Mouse (Mus musculus) spleen, adult 12 weeks (tissue): ENCODE results near the gene Brsk1.
A peak's percentile ranks its signal among the peaks of the same experiment; 100 is the strongest.

Experiments used
- DNase-seq: peaks from one replicate; pipeline ENCODE4 v3.0.0; 2022; ENCODE audit warnings: low spot score

The Brsk1 gene

GRCm38 (mm10) chr7:4690387-4690786, at the start of gene Brsk1:
TSS of gene Brsk1 (plus strand) at chr7:4690604.
- no peak for DNase-seq

DNA sequence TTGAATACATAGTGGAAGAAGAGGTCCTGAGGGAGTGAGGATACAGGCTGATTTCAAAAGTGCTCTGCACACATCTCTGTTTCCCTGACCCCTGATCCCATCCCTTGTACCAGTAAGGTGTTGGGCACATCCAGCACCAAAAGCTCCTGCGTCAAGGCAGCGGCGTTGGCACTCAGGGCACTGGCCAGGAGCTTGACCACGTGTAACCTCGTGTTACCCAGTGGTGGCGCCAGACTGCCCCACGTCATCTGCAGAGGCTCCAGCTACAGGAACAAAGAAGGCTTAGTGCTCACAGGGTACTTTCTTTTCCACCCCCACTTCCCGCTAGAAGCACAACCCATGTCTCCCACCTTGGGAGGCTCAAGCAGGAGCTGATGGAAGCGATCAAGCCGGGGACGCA, 49.2 kb upstream of the Brsk1 start:
- no peak for DNase-seq

DNA sequence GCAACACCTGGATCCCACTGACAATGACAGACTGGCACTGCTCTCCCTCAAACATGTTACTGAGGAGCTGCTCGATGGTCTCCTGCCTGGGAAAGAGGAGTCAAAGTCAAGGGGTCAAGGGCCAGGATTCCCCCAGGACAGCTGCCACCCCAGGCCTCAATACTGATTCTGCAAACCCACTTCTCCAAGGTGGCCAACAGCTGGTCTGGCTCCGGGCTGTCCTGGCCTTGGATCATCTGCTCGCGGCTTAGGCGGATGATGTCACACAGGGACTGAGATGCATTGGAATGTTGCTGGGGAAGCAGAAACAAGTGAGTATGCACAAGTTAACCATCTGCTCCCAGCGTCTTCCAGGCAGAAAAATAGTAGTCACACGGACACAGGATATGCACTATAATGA, 48.4 kb upstream of the Brsk1 start:
- no peak for DNase-seq

GRCm38 (mm10) chr7:4643225-4643624, 47.2 kb upstream of the Brsk1 start:
- no peak for DNase-seq

- no peak for DNase-seq
Observed at GRCm38 (mm10) chr7:4646806-4647205, 43.6 kb upstream of the Brsk1 start.

DNA sequence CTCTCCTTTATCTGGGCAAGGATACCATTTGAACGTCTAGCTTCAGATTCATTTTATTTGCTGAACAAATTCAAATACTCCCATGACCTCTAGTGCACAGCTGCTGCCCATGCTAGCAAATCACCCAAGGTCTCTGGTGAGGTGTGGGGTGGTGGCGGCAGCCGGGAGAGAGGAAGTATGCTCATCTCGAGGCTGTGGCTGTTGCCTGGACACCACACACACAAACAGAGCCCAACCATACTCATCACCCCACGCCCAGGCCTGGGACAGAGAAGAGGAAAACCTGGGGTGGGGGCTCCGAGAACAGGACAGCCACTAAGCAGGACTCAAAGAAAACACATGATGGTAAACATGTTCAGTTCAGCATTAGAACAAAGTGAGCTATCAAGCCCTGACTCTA, 43.1 kb upstream of the Brsk1 start:
- DNase-seq = peak; percentile 37

- no peak for DNase-seq
Observed at GRCm38 (mm10) chr7:4647992-4648391, 42.4 kb upstream of the Brsk1 start.

DNA sequence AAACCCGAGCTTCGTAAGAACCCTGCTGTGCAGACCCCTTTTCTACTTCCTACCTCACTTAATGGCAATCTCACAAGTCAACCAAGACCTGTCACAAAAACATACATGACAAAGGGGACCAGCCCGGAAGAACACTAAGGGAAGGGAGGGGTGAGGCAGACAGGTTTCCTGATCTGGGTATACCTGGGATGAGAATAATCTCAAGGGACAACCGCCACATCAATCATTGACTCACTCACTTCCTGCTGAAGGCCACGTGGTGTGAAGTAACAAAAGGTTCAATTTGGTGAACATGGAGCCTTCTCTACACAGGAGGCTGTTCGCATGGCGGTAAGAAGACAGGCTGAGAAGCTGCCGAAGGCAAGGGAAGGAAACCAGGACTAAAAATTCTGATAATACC, 38.8 kb upstream of the Brsk1 start:
- no peak for DNase-seq

DNA sequence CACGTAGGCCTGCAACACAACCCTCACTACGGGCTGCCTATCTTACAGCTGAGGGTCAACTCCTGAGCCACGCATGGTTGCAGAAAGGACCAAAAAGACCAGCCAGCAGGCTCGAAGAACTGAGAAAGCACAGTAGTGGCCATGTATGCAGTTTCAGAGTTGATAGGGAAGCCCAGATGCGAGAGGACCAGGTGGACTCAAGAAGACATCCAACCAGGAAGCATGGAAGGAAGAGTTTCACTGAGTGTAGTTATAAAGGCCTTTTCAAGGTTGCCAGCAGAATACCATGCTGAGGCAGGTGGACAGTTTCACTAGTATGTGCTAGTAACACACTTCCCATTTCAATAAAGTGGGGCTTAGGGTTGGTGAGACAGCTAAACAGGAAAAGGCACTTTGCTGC, 37.7 kb upstream of the Brsk1 start:
- DNase-seq = no peak

DNA sequence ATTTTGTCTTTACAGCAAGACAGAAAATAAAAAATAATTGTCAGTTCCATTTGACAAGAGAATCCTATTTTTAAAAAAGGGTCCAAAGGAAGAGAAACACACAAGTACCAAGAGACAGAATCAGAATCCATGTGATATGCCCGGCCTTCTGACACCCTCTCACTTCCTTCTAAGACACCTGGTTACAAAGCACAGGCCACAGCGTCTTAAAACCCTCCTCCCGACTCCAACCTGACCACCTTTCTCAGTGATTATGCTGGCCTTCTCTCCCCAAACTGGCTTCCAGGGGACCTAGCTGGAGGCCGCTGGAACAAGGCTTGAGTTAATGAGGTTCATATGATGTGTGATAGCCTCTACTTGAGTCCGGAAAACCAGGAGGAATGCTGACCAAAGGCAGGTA, 37.1 kb upstream of the Brsk1 start:
- no peak for DNase-seq

DNA sequence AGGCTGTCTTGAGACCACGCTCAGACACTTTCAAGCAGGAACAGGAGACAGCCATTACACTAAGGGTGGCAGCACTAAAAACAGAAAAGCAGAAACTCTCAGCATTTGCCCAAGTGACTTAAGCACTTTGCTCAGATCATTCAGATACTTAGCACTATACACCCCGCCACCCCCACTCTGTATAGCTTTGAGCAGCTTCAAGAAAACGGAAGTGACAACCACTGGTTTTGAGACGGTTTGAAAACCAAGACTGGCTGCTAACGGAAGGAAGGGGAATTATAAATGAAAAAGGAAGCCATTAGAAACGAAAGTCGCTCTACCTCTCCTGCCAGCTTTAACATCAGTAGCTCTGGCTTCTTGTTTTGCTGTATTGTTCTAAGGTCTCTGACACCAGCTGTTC, 36.6 kb upstream of the Brsk1 start:
- peak; percentile 45 for DNase-seq

DNA sequence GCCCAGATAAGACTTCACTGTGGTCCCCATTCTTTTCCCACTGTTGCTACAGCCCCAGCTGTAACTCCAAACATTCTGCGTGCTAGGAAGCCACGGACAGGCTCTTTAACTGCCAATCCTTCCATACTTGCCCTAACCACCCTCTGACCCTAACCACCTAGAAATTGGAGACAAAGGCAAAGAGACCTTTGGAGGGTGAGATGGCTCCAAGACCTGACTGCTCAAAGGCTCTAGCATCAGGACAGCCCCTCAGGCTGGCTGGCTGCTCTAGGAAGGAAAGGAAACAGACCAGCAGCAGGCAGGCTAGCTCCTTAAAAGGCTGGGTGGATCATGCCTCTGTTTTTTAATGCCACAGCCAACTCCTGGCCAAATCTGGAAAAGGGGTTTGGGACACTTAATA, 36.2 kb upstream of the Brsk1 start:
- no peak for DNase-seq

DNA sequence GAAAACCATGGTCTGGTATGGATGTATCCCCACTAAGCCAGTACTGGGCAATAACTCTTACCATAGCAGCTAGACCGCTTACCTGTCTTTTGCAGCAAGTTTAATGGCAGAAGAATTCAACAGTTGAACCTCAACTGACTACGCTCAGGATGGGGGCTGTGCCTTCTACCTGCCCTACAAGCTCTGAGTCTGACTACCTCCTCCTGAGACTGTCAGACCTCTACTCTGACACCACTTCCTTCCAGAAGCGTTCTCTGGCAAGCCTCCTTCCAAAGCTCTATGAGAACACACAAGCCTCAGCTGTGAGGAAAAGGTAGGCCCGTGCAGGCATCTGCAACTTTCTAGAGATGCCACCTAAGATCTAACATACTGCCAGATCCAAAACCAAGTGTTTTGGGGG, 35.0 kb upstream of the Brsk1 start:
- DNase-seq = no peak

GRCm38 (mm10) chr7:4655916-4656315, 34.5 kb upstream of the Brsk1 start:
- DNase-seq = no peak

DNA sequence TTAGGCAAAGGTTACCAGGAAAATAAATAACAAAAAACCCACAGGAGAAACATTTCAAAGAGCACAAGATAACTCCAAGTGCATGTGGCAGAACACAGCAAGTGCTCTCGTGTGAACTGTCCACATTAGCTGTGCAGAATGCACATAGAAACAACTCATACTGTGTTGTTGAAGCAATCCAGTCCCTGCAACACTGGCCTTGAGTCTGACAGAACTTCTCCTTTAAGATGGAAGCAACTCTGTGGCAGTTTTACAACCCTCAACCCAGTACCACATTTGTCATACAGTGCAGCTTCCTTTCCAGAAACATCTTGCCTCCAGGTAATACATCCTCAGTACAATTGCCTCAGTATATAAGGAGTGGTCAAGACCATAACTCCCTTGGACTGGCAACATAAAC, 33.6 kb upstream of the Brsk1 start:
- no peak for DNase-seq

- DNase-seq = no peak
Observed at GRCm38 (mm10) chr7:4657521-4658127, 32.8 kb upstream of the Brsk1 start.

GRCm38 (mm10) chr7:4658128-4658907, 32.1 kb upstream of the Brsk1 start:
- DNase-seq = no peak

- DNase-seq = peak; percentile 95
Observed at GRCm38 (mm10) chr7:4658912-4659551, 31.4 kb upstream of the Brsk1 start, which contains the start of gene Ppp6r1. TSS of gene Ppp6r1 (minus strand) at chr7:4659019.

DNA sequence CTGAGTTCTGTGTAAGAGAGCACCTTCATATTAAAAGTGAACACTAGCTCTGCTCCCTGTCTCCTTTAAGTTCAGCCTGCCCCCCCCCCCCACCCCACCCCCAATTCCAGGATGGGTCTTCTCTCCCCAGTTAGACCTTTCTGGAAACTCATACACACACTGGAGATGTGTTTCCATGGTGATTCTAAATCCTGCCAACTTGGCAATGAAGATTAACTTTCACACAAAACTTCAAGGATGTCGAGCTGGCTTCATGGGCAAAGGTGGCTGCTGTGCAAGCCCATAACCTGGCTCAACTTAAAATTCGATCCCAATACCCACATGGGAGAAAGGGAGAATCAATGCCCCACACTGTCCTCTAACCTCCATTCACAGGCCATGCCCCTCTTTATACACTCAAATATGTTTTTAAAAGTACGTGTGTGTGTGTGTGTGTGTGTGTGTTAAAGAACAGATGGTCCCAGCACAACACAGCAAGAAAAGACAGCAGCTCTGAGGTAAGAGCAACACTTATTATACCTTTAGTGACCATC, 30.4 kb upstream of the Brsk1 start:
- DNase-seq = no peak

- DNase-seq = no peak
Observed at GRCm38 (mm10) chr7:4663179-4663578, 27.2 kb upstream of the Brsk1 start.

DNA sequence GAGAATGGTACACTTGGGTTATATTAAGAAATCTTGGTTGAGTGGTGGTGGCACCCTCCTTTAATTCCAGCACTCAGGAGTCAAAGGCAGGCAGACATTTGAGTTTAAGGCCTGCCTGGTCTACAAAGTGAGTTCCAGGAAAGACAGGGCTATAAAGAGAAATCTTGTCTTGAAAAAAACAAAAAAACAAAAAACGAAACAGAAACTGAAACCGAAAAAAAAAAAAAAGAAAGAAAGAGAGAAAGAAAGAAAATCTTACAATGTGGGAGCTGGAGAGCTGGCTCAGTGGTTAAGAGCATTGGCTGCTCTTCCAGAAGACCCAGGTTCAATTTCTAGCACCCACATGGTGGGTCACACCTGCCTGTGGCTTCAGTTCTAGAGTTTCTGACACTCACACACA, 26.7 kb upstream of the Brsk1 start:
- DNase-seq = no peak

- no peak for DNase-seq
Observed at GRCm38 (mm10) chr7:4666871-4667270, 23.5 kb upstream of the Brsk1 start.

DNA sequence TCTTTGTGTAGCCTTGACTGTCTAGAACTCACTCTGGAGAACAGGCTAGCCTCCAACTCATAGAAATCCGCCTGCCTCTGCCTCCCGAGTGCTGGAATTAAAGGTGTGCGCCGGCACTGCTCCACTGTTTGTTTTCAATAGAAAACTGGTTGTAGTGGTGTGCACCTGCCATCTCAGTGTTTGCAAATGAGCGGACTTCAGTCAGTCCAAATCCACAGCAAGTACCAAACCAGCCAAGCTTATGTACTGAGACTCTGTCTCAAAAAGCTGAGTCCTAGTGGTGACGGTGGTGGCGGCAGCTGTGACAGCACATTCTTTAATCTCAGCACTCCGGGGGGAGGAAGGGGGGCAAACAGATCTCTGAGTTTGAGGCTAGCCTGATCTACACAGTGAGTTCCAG, 21.9 kb upstream of the Brsk1 start:
- DNase-seq = no peak
